Mouse (Mus musculus): ENCODE measurements around the gene Ecm1.

DNA sequence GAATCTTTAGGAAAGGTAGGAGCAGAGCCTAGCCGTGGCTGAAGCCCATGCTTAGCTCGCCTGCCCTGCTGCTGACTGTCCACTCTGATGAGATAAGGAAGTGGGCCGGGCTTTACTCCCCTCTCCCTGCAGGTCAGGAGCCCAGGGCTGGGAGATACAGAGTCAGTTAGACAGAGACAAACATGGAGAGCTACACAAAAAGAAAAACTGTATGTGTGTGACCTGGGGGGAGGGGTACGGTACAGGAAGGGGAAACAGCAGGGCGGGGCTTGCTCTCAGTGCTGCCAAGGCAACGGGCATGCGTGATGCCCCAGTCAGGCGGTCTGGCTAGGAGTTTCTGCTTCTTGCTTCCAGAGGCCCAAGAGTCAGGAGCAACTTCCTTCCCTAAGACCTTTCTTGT is 1.0 kb upstream of the Ecm1 start:
- no peak for TF ChIP-seq POLR2A (IDR thresholded peaks at IDR 0.05; ENCODE audit: extremely low read depth, insufficient read depth, low read length)
- TF ChIP-seq CTCF (IDR thresholded peaks at IDR 0.05; ENCODE audit: extremely low read depth, insufficient read depth, low read length), result no peak
